Mouse (Mus musculus) common myeloid progenitor, adult 5-6 weeks (primary cell): ENCODE measurements around the gene Slc16a4. TPM values are rescaled to one million over a fixed set of nuclear protein-coding genes. Genes with fewer than 3 reads are reported as not detected.

Experiments
- ATAC-seq: replicated peaks from 2 replicates; pipeline ENCODE4 v1.8.0; 2016; ENCODE audit warnings: low read depth, mild to moderate bottlenecking, moderate TSS enrichment, inconsistent platforms; ENCODE audit not compliant: poor library complexity, severe bottlenecking
- total RNA-seq: library from RNA; stranded (forward); fragments of 200-1000, 187-1606 nt; gene quantifications from 2 replicates; pipeline ENCODE4 v1.2.3, GENCODE M21; 2017

Gene Slc16a4
- total RNA-seq: 0.92 and 1.1 TPM in 2 replicates

DNA sequence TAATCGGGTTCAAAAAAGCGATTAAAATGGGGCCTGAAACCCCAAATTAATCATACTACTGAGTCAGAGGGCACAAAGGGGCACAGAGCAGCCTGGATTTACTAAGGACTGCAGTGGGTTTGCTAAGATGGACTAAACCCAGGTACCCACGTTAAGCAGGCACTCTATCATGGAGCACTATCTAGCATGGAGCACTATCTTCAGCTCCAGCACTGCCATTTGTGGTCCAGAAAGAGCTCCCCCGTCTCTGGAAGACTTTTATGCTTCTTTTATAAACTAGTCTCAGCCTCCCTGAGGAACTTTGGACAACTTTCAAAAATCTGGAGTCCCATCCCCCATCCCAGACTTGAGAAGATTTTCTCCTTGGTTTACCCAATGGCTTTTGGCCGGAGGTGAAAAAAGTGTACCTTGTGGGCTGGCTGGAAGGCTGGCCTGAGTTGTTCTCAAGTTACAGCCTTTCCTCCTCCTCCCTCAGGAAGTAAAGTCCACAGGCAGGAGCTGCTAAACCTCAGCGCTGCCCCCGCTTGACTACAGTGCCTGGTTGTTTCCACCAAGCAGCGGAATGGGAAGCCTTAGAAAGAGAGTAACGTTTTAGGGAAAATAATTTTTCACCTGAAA, at the start of gene Slc16a4:
Slc16a4 (plus strand) TSS at position 467 of the 618 bp plus-strand sequence.
- ATAC-seq: peak; percentile 58

- peak; percentile 52 for ATAC-seq
Measured at GRCm38 (mm10) chr3:107241389-107242094, 49.5 kb upstream of the Slc16a4 start.

GRCm38 (mm10) chr3:107246876-107247275, 44.2 kb upstream of the Slc16a4 start:
- ATAC-seq: no peak

- ATAC-seq: no peak
Measured at GRCm38 (mm10) chr3:107249042-107249441, 42.0 kb upstream of the Slc16a4 start.

GRCm38 (mm10) chr3:107250320-107250719, 40.7 kb upstream of the Slc16a4 start:
- no peak for ATAC-seq

GRCm38 (mm10) chr3:107252035-107252434, 39.0 kb upstream of the Slc16a4 start:
- peak; percentile 85 for ATAC-seq

GRCm38 (mm10) chr3:107253925-107254324, 37.1 kb upstream of the Slc16a4 start:
- ATAC-seq: no peak

- no peak for ATAC-seq
Measured at GRCm38 (mm10) chr3:107255992-107256391, 35.0 kb upstream of the Slc16a4 start.

DNA sequence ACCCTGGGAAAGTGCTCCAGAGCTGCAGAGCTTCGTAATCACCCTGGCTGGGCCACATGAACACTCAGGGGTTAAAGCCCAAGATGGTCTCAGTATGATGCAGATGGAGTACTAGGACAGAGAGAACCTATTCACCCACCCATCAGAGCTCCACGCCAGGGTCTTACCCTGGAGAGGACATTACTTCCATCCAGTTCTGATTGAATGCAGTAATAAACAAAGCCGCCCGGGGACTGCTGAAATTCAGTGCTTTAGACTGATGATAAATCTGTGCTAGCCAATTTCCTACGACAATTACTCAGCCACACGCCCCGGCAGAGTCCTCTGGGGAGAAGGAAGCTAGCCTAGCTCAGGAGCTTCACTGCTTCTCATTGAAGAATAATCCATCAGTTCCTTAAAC, 34.3 kb upstream of the Slc16a4 start:
- no peak for ATAC-seq

GRCm38 (mm10) chr3:107257924-107258323, 33.1 kb upstream of the Slc16a4 start:
- no peak for ATAC-seq

DNA sequence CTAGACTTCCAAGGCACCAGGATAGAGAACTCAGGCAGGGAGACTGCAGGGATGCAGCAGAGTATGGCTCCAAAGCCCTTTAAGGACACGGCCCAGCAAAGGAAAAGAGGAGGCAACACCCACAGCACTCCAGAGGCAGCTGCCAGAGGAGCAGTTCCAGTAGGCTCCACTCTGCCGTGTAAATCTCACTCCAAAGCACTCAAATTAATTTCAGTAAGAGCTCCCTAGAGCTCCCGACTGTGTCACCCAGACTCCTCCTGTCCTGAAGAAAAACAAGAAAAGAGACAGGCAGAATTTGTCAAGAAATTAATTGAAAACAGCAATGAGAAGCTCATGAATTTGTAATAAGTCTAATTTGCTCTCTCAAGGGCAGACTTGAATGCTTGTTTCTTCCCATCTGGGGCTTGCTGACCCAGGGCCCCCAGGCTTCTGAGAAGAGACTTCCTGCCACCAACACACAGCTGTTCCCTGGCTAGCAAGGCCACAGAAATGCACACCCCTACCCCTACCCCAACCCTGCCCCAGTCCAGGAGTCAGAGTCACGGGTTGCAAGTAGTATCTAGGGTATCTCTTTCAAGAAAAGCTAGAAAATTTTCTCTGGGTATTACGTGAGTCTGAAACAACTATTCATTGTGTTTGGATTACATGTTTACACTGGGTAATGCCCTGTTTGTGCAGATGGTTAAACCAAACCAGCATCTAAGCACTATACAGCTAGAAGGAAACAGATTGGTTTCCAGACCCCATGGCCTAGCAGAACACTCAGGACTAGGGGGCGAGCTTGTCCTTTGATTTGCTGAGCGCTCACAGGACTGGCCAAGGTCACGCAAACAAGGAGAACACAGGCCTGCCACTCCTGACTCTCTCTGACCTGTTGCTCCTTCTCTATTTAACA, 29.8 kb upstream of the Slc16a4 start:
- ATAC-seq: 0 out of 2 replicates have a peak, but pooled peaks have one; percentile 32

DNA sequence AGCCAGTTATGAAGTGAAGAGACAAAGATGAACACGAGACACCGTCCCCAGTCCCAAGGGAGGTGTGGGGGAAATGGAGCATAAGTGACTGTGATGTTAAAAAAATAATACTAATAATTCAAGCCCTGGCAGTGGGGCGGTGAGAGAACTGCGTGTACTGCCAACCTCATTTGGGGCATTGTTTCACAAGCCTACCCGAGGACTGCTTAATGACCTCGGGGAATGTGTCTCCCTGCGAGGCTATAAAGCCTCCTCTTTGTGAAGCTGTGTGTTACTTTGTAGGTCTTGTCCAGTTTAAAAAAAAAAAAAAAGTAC, 29.2 kb upstream of the Slc16a4 start:
- no peak for ATAC-seq

DNA sequence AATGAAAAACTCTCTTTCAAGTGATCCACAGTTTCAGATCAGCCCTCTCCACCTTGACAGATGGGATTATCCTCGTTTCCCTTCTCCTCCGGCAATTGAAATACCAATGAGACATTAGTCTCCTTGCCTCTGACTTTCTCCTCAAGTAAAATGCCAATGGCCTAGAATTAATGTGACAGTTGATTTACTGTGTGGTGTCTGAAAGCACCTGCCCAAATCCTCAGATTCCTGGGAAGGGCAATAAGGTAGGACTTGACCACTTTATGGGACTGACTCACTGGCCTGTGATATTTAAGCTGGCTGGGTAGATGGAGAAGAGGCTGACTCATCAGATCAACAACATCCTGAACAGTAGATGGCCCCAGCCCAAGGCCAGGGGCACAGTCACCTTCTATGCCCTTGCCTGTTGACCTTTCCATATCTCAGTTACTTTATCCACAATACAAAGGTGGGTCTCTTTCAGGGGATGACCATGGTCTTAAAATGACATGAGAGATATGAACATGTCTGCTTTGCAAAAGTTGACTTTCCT, 24.1 kb upstream of the Slc16a4 start:
- ATAC-seq: no peak

- ATAC-seq: no peak
Measured at GRCm38 (mm10) chr3:107272433-107272832, 18.6 kb upstream of the Slc16a4 start.

DNA sequence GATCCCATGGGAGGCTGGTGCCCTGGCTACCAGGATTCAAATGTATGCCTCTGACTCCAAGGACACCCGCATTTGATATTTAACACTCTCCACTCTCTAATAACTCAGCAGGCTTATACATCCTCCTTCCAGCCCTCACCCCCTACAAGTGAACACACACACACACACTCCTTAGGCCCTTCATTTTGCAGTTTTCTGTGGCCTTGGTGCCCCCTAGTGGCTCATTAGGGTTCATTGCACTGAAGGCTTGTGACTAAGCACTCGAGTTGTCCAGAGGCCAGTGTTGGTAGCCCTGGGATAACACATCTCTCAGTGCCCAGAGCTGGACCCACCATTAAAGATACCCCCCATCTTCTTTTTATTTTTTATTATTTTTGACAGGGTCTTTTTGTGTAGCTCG, 17.2 kb upstream of the Slc16a4 start:
- ATAC-seq: peak; percentile 92

- ATAC-seq: no peak
Measured at GRCm38 (mm10) chr3:107275351-107275750, 15.7 kb upstream of the Slc16a4 start.

- no peak for ATAC-seq
Measured at GRCm38 (mm10) chr3:107275996-107276395, 15.0 kb upstream of the Slc16a4 start.

- no peak for ATAC-seq
Measured at GRCm38 (mm10) chr3:107276626-107277025, 14.4 kb upstream of the Slc16a4 start.

GRCm38 (mm10) chr3:107278479-107279269, 12.4 kb upstream of the Slc16a4 start, which contains the start of gene Lamtor5:
Lamtor5 (plus strand) TSS chr3:107278858.
- peak; percentile 91 for ATAC-seq

- no peak for ATAC-seq
Measured at GRCm38 (mm10) chr3:107286123-107286522, 4.9 kb upstream of the Slc16a4 start.
